Mouse (Mus musculus): ENCODE measurements around the gene Gamt.
A peak's percentile ranks its signal among the peaks of the same experiment; 100 is the strongest.

Gamt gene

DNA sequence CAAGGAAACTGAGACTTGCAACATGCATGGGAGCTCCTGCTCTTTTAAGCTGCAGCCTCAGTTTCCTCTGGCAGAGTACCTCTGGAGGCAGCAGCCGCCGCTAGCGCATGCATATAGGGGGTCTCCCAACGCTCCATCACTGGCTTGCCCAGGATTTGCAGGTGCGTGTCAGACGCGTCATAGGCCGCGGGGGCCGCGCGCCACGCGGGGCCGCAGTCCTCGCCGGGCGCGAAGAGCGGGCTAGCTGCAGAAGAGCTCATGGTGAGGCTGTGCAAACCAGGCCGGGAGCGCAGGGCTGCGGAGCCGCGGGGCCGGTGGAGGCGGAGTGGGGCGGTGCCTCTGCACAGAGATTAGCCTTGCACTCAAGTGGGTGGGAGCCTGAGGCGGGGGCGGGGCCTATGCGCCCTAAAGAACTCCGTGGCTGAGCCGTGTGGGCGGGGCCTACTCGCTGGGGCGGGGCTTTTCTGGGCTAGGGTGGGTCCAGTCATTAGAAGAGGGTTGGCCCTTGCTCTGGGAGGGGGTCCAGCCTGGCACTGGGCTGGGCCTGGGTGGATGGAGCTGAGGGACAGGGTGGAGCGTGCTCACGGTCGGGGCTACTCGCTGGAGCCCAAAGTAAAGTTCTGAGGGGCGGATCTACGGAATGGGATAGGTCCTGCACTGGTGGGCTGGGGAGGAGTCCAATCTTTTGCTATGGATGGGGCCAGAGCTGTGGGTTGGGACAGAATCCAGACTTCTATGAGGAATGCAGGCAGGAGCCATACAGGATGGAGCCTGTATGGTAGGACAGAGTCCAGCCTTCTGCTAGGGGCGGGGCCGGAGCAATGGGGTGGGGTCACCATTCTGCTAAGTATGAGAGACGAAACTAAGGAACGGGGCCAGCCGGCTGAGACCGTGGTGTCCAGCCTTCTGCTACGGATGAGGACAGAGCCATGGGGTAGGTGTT, at the start of gene Gamt, which contains the start of gene Dazap1:
Gamt (minus strand) TSS at position 371 of the 943 bp plus-strand sequence.
Dazap1 (plus strand) TSS at position 845 of the 943 bp plus-strand sequence.
- peak; percentile 97 to 99 for DNase-seq

DNA sequence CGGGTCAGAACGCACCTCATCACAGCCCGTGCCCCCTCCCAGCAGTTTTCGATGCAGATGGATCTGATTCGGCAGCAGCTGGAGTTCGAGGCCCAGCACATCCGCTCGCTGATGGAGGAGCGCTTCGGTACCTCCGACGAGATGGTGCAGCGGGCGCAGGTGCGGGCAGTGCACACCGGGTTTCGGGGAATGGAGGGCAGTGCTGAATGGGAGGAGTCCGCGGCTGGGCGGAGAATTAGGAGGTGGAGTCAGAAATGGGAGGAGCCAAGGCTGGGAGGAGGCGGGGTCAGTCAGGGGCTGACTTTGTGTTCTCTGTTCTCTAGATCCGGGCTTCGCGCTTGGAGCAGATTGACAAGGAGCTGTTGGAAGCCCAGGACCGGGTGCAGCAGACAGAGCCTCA, 44.0 kb upstream of the Gamt start:
- peak in 1 of 2 experiments; percentile 48 for DNase-seq

DNA sequence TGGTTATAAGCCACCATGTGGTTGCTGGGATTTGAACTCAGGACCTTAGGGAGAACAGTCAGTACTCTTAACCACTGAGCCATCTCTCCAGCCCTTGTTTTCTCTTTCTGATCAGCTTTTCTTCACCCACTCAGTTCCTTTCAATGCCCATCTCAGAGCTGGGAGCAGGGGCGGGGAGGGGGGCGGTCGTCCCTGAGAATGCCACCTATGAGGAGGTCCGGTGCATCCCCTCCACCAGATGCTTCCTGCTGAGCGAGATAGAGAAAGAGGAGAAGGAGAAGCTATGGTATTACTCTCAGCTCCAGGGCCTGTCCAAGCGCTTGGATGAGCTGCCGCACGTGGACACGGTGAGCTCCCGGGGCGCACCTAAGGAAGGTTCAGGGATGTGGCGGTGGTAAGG, 43.6 kb upstream of the Gamt start:
- no peak for DNase-seq

DNA sequence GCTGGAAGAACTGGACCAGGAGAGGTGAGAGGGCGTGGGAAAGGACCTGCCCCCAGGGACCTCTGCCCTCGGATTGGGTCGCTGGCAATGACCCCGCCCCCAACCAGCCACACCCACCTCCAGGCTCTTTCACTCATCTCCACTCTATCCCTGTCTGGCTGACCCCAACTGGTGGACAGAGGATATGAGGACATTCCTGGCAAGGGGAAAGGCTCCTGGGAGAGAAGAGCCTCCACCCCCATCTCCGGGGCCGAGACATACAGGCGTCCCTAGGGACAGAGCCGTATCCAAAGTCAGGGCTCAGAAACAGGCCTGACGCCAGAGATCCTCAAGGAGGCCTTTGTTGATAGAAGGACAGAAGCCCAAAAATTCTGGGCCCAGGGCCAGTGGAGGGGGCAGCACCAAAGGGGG, 41.7 kb upstream of the Gamt start:
- peak; percentile 79 to 87 for DNase-seq

DNA sequence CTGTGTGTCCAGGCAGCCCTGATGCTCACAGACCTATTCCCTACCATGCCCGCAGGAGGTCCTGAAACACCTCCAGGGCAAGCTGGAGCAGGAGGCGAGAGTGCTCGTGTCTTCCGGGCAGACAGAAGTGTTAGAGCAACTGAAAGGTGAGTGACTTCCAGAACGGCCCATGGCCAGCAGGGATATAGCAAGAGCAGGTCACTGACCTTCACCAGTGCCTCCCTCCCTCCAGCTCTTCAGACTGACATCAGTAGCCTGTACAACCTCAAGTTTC, 41.2 kb upstream of the Gamt start:
- peak; percentile 59 to 65 for DNase-seq

DNA sequence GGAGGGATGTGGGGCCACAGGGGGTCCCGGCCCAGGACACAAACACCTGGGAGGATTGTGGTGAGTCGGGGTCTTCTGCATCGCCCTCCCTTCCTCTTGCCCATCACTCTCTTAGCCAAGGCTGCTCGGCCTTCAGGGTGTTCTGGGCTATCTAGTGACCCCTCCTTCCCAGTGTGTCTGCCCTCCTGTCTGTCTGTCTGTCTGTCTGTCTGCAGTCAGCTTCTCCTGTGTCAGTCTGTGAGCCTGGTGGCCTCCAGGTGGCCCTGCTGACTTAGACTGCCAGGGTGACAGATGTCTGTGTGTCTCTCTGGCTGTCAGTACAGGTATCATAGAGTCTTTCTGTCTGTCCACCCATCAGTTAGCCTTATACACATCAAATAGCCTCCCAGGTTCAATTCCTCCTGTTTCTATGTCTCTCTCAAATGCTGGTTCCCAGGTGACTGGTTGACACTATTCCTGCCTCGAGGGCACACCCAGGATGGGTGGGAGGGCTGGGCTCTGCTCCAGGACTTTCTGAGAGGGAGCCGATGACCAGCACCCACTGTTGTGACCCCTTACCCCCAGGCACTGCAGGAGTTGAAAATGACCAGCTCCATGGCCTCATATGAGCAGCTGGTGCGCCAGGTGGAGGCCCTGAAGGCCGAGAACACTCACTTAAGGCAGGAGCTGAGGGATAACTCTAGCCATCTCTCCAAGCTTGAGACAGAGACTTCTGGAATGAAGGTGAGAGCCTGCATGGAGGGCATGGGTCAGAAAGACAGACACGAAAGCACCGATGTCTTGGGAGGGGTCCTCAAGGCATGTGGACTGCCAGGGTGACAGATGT, 40.7 kb upstream of the Gamt start:
- peak; percentile 54 to 65 for DNase-seq

DNA sequence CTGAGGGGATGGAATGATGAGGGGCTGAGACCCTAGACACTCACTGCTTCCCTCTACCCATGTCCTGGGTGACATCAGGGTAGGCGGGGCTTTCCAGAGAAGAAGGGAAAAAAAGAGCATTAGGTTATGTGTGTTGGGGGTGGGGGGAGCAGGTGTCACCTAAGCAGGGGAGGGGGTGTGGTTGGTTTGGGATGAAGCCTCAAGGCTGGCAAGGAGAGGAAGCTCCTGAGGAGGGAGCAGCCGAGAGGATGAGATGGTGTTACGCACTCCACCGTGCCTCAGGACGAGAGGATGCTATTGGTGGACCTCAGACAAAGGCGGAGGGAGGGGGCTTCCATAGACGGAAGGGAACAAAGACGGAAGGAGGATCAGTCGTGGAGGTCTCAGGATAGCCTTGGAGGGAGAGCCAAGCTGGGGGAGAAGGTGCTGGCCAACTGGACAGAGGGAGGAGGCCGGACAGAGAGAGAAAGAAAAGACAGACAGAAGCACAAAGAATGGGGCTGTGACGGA, 39.9 kb upstream of the Gamt start:
- DNase-seq = peak; percentile 90 to 94

DNA sequence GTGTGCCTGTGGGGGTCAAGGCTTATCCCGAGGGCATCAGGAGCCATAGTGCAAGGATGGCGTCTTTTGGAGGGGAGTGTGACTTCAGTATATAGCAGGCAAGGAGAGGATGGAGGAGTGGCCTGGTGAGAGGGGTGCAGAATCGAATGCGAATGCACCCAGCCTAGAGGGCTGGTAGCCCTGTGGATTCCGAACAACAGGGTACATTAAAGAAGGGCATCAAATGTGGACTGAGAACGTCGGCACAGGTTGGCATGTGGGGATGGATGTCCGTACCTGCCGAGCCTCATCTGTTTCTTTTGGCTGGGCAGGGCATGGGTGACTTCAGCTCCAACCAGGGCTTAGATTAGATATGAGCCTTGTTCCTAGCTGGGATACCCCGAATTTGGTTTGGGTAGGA, 39.0 kb upstream of the Gamt start:
- DNase-seq = peak; percentile 49 to 60

DNA sequence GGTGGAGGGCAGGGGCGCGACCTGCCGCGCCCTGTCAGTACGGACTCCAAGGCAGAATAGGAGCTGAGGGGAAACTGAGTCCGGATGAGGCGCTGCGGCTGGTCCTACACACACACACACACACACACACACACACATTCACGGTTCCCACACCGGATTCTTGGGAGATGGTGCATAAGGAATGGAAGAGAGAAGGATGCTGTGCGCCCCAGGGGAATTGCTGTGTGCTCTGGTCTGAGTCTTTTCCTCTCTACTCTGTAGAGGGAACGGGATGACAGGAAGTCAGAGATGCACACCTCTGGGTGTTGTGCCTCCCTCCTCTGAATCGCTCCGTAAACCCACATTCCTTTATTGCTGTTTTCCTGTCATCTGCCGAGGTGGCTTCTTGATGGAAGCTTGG, 38.5 kb upstream of the Gamt start:
- peak; percentile 68 to 75 for DNase-seq

DNA sequence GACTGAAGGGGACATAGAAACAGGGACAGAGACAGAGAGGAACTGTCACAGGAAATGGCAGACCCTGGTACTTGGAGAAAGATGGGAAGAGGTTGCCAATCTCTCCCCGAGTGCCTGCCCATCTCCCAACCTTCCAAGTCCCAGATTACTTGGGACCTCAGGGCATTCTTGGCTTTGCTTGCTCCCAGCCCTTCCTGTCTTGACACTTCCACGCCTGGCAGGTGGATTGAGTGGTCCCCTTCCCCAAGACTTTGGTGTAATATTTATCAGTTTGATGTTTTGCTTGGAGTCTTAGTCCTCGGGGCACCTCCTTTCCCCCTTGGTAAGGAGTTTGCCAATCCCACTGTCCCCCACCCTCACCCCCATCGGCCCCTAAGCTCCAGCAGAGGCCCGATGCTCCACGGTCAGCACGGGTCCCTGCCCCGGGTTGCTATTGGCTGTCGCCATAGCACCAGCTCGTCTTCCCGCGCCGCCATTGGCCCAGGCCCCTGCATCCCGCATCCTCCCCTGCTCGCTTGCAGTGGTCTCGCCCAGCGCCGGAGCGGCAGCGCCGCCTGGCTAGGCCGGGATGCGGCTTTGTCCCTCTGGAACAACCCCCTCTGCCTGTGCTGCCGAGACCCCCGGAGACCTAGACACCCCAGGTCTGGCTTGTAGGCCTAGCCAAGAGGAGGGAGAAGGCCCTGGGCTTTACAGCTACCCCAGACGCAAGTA, 37.9 kb upstream of the Gamt start:
- peak; percentile 97 to 98 for DNase-seq

DNA sequence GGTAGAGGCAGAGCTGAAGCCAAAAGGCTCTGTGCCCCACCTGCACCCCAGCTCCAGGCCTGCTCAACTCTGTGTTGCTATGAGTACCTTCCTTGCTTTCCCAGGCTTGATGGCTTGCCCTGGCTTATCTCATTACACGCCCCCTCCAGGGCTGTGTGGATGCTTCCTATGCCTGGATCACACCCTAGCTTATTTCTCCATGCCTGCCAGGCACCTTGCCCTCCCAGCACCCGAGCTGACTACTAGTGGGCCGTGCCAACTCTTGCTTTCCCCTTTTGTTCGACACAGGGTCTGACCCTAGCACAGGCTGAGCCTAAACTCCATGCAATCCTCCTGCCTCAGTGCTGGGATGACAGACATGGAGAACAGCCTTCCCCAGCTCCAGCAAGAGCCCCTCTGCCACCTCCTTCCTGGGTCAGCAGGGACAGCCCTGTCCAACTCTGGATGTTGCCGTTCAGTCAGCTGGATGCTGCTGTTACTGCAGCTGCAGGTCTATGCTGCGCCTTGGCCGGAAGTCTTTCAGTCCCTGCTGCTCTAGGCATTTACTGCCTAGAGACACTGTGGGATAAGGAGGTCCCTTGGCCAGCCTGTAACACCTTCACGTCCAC, 36.8 kb upstream of the Gamt start:
- DNase-seq = peak in 1 of 2 experiments; percentile 55

DNA sequence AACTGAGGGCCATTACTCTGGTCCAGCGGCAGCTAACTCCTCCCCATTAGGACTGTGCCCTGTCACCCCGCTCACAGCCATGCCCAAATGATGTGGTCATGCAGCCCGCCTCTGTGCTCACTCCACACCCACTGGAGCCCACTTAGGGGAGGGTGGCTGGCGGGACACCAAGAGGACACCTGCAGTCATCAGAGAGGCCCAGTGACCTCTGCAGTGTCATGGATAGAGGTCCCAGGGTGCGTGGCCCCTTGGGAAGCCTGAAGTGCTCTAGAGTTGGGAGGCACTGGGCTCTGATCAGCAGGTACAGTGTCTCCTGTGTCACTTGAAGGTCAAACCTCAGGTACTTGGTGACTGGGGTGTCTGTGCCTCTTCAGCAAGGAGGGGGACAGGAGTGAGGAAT, 36.0 kb upstream of the Gamt start:
- DNase-seq = peak; percentile 27 to 54

DNA sequence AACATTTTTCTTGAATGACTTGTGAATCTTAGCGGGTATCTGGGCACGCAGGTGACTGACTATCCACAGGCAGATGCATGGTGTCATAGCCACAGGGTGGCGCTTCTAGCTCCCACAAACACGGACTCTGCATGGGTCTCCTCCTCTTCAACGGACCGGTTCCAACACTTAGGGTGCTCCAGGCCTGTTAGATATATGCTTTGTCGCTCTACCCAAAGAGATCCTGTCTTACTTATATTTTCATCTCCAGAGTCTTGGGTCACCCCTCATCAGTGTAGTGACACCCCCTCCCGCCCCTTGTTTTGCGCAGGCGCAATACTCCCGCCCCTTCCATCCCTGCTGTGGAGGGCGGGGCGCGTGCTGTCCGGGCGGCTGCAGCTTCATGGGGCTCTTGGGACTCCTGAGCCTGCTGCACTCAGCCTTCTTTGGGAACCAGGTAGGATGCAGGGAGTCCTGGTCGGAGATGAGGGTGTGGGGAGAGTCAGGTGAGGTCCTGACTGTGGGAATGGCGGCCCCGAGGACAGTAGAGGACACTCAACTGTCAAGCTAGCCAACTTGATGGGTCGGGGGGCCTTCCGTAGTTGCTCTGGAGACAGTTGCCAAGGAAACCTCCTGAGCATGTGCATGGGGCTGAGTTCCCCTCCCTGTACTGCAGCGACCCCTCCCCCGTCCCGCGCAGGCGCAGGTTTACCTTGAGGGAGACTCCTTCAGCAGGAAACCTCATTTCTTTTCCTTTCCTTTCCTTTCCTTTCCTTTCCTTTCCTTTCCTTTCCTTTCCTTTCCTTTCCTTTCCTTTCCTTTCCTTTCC, 35.0 kb upstream of the Gamt start, which contains the start of gene Apc2:
Apc2 (plus strand) TSS at position 360 of the 808 bp plus-strand sequence.
- peak; percentile 85 to 87 for DNase-seq

DNA sequence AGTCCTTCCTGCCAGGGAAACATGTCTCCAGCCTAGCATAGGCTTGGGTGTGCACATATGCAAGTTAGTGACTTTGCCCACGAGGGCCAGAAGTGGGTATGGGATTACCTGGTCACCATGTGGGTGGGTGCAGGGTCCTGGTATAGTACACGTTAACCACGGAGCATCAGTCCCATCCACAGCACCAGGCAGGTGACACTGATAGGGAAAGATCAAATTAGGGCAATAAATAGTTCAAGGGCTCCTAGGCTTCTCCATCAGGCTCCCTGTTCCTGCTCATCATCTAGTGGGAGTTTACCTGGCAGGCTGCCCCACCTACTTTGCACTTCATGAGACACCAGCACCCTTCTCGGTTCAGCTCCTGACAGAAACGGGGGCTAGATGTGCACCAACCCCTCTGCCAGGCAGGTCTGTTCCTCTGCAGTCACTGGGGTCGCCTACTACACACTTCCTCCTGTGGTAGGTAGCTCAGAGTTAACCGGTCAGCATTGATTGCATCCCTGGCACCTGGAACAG, 34.0 kb upstream of the Gamt start:
- DNase-seq = peak; percentile 38 to 57

DNA sequence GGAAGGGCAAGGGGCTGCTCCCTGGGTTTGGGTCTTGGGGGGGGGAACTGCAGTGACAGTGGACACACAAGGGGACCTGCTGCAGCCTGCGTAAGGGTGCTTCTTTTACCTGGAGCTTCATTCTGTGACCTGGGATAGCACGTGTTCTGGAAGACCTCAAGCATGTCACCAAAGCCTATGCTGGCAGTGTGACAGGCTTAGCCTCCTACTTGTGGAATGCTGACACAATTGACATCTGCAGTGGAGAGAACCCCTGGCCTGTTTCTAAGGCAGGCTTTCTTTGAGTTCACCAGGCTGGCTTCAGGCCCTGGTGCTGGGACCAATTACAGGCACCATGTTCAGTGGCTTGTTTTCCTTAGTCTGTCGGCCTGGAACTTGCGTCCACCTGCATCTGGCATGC, 33.5 kb upstream of the Gamt start:
- DNase-seq = no peak

DNA sequence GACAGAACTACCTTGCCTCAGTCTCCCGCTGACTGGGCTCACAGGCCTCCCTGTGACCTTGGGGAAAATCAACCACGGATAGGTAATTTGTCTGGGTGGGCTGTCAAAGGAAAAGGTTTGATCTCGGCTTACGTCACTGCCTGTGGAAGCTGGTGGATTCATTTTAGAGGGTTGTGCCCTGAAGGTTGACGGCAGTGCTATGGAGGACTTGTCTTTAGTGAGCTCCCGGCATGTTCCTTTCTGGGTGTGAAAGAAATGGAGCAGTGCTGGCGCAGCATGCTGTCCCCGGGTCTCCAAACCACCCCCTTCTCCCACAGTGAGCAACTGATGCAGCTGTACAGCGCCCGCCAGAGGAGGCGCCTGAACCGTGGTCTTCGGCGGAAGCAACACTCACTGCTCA, 32.5 kb upstream of the Gamt start:
- no peak for DNase-seq

DNA sequence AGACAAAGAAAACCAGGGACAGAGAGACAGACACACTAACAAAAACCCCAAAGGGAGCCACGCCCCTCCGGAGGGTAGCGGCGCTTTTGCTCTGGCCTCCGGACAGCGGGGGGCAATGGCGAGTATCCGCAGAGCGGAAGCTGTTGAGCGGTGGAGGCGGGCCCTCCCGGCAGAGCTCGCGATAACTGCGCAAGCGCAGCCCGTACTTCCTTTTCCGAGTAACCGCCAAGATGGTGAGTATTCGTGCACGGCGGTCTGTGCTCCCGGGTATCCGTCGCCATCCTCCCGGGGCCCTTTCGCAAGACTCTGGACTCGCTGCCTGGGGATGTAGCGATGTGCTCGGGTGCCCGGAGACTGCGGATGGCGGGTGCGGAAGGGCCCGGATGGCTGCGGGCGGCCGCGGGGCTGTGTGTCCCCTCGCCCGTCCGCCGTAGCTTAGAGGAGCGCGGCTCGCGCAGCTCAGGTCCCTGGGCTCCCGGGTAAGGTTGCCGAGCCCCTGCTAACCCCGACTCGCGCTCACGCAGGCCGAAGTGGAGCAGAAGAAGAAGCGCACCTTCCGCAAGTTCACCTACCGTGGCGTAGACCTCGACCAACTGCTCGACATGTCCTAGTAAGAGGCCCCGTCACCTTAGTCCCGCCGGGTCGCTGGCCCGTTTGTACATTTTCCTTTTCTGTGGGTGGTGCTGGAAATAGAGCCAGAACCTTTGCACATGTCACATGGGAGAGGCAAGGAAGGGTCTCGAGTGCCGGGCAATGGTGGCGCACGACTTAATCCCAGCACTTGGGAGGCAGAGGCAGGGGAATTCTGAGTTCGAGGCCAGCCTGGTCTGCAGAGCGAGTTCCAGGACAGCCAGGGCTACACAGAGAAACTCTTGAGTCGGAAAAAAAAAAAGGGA, 31.7 kb upstream of the Gamt start, which contains the start of gene Rps15:
Rps15 (plus strand) TSS at position 203 of the 896 bp plus-strand sequence.
- peak; percentile 99 for DNase-seq

DNA sequence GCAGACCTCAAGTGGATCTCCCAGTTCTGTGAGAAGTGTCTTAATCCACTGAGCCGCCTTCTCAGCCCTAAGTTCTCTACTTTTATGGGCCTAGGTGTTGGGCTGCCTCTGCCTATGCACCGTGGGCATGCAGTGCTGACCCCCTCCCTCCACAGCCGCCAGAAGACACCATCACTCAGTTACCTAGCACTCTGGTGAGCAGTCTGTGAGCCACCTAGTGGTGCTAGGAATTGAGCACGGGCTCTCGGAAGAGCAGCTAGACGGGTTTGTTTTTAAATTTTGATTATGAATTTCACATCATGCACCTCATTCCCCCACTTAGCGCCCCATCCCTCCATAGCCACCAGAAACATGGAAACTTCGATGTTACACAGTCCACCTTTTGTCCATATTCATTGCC, 27.8 kb upstream of the Gamt start:
- DNase-seq = no peak

DNA sequence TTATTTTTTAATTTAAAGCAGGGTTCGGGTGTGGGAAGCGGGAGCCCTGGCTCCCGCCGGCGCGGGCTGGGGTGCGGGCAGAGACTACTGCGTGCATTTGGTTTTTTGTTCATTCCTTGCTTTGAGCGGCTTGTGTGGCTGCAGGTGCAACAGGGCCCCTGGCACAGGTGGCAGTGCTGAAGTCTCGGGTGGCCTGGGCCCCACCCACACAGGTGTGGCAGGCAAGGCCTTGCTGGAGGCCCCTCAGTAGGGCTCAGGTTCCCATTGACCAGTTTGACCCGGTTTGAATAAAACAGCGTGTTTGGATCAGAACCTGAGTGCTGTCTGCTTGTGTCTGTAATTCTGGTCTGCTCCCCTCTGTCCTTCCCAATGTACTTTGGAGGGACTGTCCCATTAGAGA, 27.3 kb upstream of the Gamt start:
- DNase-seq = no peak

Data from cerebellum, postnatal 10 days (tissue).